Mouse (Mus musculus): ENCODE results near the gene Rpl18. TPM values are rescaled to one million over a fixed set of nuclear protein-coding genes. Genes with fewer than 3 reads are reported as not detected.
A peak's percentile ranks its signal among the peaks of the same experiment; 100 is the strongest.

The Rpl18 gene
- total RNA-seq, 2 experiments from 2014 or later, result 451 to 508 TPM

GRCm38 (mm10) chr7:45725151-45725550 is 9.9 kb downstream of the Rpl18 start:
- no peak overlapping the region for H3K27ac ChIP-seq
- no peak overlapping the region for H3K4me3 ChIP-seq
- DNase-seq, result no peak
- TF ChIP-seq CTCF (IDR thresholded peaks at IDR 0.05), result no peak
- intact Hi-C loops (cut with DNase I), result no loop called here

DNA sequence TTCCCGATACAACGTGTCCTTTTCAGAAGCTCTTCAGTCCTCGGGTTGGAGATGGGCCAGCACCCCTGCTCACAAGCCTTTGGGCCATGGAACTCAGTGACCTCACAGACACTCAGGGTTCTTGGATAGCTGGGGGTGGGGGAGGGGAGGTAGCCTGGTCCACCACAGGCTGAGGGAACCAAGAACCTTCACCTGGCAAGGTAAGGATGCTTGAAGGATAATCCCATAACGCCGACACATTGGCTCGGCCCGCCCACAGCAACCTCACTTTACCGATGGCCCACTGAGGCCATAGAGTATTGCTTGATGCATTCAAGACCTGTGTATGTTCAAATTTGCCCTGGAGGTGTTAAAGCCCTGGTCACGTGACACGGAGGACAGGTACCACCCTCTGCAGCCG is 10.5 kb downstream of the Rpl18 start, which contains the start of gene Spaca4:
Gene Spaca4 (minus strand): TSS at position 101 of the 400 bp plus-strand sequence.
- H3K27ac ChIP-seq, result no peak within 1 kb of the TSS
- no peak for TF ChIP-seq CTCF (IDR thresholded peaks at IDR 0.05)
- intact Hi-C loops (cut with DNase I), result no loop called here
- no peak for DNase-seq
- H3K4me3 ChIP-seq, result no peak within 1 kb of the TSS

DNA sequence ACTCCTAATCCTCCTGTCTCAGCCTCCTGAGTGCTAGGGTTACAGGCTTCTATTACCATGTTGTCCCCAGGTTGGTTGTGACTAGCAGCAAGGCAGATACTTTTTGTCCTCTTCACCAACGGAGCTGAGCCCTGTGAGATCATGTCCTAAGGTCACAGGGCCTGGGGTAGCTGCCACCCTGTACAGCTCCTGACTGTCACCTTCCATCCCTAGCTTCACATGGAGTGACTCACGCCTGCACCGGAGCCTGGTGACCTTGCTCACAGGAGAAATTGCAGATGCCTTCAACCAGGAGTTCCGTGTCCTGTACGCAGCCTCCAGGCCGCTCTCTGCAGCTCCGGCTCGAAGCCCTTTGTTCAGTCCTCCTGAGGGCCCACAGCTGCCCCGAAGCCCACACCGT is 11.2 kb downstream of the Rpl18 start:
- Histone ChIP-seq H3K4me3 (no peak overlapping the region), H3K27ac (no peak overlapping the region)
- DNase-seq, result no peak
- intact Hi-C loops (cut with DNase I), result no loop called here
- TF ChIP-seq CTCF (IDR thresholded peaks at IDR 0.05), result no peak

DNA sequence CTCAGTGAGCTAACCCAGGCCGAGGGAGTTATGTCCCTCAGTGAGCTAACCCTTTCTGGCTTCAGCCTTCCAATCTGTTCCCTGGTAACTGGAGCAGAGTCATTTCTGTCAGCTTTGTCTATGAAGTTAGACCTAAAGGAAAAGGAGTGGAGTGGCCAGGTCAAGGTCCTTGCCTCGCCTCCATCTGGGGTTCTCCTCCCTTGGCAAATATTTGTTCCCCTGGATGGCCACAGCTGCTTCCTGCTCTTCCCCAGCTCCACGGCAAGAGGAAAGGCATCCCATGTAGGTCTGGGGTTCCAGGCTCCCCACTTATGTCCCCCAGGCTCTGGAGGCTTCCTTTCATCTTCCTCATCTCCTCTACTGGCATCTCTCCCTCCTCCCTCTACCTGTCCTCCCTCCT is 12.4 kb downstream of the Rpl18 start:
- no peak overlapping the region for H3K27ac ChIP-seq
- no peak for TF ChIP-seq CTCF (IDR thresholded peaks at IDR 0.05)
- DNase-seq, result no peak
- no peak overlapping the region for H3K4me3 ChIP-seq
- intact Hi-C loops (cut with DNase I), result no loop called here

GRCm38 (mm10) chr7:45730727-45731431 is 15.6 kb downstream of the Rpl18 start:
- DNase-seq, result peak; percentile 38
- no peak overlapping the region for H3K4me3 ChIP-seq
- peak; percentile 14; the same call in 1 of the 2 replicates for TF ChIP-seq CTCF (IDR thresholded peaks at IDR 0.05)
- intact Hi-C loops (cut with DNase I), result no loop called here
- no peak overlapping the region for H3K27ac ChIP-seq

DNA sequence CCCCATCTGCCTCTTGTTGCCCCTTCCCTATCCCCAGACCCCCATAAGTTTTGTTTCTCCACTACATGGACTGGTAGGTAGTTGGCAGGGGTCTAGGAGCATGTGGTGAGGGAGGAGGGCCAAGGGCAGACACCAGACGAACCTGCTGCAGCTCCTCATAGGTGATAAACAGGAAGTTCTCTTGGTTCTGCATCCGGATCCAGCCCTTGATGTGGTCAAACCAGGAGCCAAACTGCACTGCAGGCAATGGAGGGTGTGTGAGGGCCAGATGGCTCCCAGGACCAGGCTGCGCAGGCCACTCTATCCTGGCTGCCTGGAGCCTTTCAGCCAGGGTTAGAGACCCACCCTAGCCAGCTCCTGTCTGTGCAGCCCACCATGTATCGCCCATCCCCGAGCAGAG is 18.2 kb downstream of the Rpl18 start:
- no peak overlapping the region for H3K4me3 ChIP-seq
- intact Hi-C loops (cut with DNase I), result no loop called here
- no peak for TF ChIP-seq CTCF (IDR thresholded peaks at IDR 0.05)
- no peak overlapping the region for H3K27ac ChIP-seq
- no peak for DNase-seq

DNA sequence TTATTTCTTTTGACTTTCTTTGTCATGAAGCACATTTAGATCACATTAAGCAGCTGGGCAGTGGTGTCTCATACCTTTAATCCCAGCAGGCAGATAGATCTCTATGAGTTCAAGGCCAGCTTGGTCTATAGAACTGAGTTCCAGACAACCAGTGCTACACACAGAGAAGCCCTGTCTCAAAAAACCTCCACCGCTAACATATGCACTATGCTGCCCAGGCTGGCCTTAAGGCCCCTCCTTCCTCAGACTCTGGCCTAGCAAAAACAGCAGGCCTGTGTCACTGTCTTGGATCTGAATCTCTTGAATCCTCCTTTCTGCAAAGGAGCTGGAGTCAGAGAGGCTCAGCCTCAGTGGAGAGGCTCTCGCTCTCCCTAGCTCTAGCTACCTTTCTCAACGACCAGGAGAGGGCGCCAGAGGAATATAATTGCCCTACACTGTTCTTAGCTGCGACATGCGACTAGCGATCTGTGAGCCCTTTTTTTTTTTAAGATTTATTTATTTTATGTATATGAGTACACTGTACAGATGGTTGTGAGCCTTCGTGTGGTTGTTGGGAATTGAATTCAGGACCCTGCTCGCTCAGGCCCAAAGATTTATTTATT is 24.0 kb downstream of the Rpl18 start:
- H3K27ac ChIP-seq, result no peak overlapping the region
- H3K4me3 ChIP-seq, result peak overlapping the region; percentile 19; the same call in 1 of the 2 replicates
- peak; percentile 84 for TF ChIP-seq CTCF (IDR thresholded peaks at IDR 0.05)
- intact Hi-C loops (cut with DNase I), result loop anchor here (1.0 to 5.0 kb wide), 2 partner anchors 62 to 198 kb away; no protein-coding TSS in a partner anchor
- peak; percentile 82 for DNase-seq

- intact Hi-C loops (cut with DNase I), result loop anchor here (1.0 to 5.0 kb wide), 3 partner anchors 61 to 272 kb away; no protein-coding TSS in a partner anchor
- TF ChIP-seq CTCF (IDR thresholded peaks at IDR 0.05), result no peak
- Histone ChIP-seq H3K4me3 (peak overlapping the region; percentile 19; the same call in 1 of the 2 replicates), H3K27ac (no peak overlapping the region)
- no peak for DNase-seq
These were observed 24.6 kb downstream of the Rpl18 start for GRCm38 (mm10) chr7:45739820-45740219.

- H3K27ac ChIP-seq, result no peak overlapping the region
- DNase-seq, result no peak
- intact Hi-C loops (cut with DNase I), result loop anchor here (5.0 kb wide), 1 partner anchor 271 kb away; no protein-coding TSS in a partner anchor
- no peak for TF ChIP-seq CTCF (IDR thresholded peaks at IDR 0.05)
- H3K4me3 ChIP-seq, result no peak overlapping the region
These were observed 26.1 kb downstream of the Rpl18 start for GRCm38 (mm10) chr7:45741308-45741707.

DNA sequence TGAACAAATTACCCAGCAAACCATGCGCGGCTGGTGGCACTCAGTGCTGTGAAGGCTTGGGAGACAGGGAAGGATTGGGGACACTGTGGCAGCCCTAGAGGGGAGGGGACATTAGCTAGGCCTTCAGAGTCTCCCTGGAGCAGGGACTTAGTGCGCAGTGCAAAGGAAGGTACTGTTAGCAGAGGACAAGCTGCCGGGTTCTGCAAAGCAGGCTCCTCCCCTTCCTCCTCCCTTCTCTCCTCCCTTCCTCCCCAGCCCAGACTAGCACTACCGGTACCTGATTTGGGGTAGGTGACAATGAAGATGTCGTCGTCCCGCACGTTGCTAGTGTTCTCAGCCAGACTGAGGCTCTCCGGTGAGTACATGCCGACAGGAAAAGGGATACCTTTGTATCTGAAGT is 26.5 kb downstream of the Rpl18 start:
- TF ChIP-seq CTCF (IDR thresholded peaks at IDR 0.05), result no peak
- DNase-seq, result no peak
- H3K4me3 ChIP-seq, result no peak overlapping the region
- no peak overlapping the region for H3K27ac ChIP-seq
- intact Hi-C loops (cut with DNase I), result loop anchor here (5.0 kb wide), 1 partner anchor 271 kb away; no protein-coding TSS in a partner anchor

- intact Hi-C loops (cut with DNase I), result loop anchor here (5.0 kb wide), 1 partner anchor 270 kb away; no protein-coding TSS in a partner anchor
These were observed 27.1 kb downstream of the Rpl18 start for GRCm38 (mm10) chr7:45742338-45742737.

GRCm38 (mm10) chr7:45744387-45744786 is 29.1 kb downstream of the Rpl18 start:
- Histone ChIP-seq H3K4me3 (no peak overlapping the region), H3K27ac (no peak overlapping the region)
- no peak for TF ChIP-seq CTCF (IDR thresholded peaks at IDR 0.05)
- peak; percentile 47 for DNase-seq
- intact Hi-C loops (cut with DNase I), result loop anchor here (5.0 kb wide), 1 partner anchor 268 kb away; no protein-coding TSS in a partner anchor

More at GRCm38 (mm10) chr7:45742338-45742737, 27.1 kb downstream of the Rpl18 start:
- no peak overlapping the region for H3K4me3 ChIP-seq
- no peak overlapping the region for H3K27ac ChIP-seq
- DNase-seq, result no peak
- TF ChIP-seq CTCF (IDR thresholded peaks at IDR 0.05), result no peak

- intact Hi-C loops (cut with DNase I), result loop anchor here (5.0 kb wide), 1 partner anchor 36 kb away; the partner anchor contains the start of genes Lmtk3 and Sult2b1
- Histone ChIP-seq H3K4me3 (no peak overlapping the region), H3K27ac (no peak overlapping the region)
- no peak for DNase-seq
- TF ChIP-seq CTCF (IDR thresholded peaks at IDR 0.05), result peak; percentile 51
These were observed 31.3 kb downstream of the Rpl18 start for GRCm38 (mm10) chr7:45746518-45746917.
